Mouse (Mus musculus) lung, postnatal 14 days (tissue): ENCODE results near the gene S1pr5.
"Not testable (repeated sequence)": the region's sequence is repeated elsewhere in the genome, so short reads cannot be mapped to it uniquely, and the experiment has no call there.

Experiments used
- DNase-seq: peaks from one replicate; pipeline ENCODE4 v3.0.0; 2021

S1pr5 gene

DNA sequence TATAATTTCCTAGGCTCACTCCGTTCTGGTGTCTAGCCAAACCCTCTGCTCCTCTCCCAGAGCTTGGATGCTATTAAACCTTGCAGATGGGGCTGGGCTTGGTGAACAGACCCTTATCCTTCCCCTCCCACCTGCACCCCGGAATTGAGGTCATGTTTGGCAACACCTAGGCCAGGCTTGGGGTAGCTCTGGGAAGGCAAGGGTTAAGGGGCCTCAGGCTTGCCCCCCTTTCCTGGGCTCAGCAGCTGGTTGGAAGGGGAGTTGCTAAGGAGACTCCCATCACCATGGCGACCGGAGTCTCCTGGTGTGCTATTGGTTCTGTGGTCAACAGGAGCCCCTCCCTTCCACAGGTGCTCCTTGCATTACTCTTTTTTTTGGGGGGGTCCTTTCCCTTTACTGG lies 50.3 kb downstream of the S1pr5 start:
- DNase-seq: no peak

DNA sequence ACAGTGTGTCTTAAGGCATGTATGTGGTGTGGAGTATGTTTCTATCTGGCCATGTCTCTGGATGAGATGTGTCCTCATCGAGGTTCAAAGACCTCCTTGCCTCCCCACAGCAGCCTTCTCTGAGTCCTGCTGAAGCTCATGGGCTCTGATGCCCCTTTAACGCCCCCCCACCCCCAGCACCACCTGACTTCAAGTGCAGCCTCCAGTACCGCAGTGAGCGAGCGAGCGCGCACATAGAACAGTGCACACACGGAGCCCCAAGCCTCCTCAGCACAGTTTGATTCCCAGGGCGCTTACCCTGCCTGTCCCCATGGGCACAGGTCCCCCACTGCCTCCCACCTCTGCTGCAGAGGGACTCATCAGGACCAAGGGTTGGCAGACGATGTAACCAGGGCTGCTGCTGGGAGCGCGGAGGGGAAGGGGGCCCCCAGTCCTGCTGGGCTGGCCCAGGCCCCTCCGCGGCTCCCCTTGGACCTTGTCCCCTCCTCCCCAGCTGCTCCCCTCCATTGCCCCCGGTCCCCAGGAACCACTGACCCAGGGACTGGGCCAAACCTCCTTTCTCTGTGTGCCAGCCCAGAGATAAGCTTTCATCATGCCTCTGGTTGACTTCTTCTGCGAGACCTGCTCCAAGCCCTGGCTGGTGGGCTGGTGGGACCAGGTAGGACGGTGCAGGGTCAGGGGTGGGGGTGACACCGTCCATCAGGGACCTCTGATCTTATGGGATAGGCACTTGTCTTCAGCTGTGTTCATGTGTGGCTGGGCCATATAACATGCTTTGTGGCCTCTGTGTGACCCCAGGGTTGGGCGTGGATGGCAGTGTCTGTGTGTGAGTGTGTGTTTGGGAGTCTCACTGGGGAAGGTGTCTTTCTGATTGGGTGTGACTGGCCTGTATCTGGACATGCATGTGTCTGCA lies 51.5 kb downstream of the S1pr5 start:
- no peak for DNase-seq

DNA sequence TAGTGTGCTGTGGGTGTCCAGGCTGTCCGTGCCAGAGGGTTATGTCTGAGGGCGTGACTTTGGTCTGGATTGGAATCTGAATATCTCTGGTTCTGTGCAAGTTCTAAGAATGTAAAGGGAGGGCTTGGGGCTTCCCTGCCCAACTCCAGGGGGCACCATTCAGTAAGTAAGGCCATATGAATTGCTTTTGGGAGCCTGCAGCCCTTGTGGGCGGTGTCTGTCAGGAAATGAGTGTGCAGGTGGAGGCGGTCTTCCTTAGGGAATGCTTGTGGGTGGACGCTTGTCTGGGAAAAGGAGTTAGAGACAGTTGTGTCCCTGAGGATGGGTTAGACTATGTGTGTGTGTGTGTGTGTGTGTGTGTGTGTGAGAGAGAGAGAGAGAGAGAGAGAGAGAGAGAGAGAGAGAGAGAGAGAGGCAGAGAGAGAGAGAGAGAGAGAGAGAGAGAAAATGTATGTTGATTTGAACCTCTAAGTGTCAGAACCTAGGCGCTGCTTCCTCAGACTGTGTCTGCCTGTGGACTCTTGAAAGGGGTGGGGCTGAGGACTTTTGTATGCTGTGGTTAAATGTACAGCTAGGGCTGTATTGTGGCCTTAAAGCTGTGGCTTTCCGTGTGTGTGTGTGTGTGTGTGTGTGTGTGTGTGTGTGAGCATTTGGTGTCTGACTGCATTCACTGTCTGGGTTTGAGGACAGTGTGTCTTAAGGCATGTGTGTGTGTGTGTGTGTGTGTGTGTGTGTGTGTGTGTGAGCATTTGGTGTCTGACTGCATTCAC lies 52.3 kb downstream of the S1pr5 start:
- DNase-seq: not testable (repeated sequence)

DNA sequence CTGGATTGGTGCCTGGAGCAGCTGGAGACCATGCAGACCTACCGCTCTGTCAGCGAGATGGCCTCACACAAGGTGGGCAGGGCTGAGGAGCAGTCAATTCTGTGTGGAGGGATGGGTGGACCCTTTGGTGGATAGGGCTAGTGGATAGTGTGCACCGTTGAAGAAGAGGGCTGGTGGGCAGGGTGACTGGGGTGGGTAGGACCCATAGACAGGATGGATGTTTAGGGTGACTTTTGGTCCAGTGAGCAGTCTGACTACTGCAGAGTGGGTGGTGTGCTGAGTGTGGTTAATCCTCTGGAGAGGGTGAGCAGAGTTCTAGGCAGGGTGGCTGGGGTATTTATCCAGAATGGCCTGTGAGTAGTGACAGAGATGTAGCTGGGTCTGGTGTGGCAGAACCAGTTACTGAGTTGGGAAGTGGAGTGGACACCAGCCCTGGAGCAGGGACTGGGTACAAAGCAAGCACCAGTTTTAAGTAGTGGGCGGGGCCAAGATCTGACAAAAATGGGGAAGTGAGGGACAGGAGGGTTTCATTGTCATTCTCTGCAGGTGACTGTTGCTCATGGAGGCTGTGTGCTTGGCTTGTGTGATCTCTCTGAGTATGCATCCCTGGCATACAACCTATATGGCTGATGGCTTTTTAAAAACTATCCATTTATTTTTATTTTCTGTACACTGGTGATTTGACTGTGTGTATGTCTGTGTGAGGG lies 53.3 kb downstream of the S1pr5 start:
- DNase-seq: no peak

DNA sequence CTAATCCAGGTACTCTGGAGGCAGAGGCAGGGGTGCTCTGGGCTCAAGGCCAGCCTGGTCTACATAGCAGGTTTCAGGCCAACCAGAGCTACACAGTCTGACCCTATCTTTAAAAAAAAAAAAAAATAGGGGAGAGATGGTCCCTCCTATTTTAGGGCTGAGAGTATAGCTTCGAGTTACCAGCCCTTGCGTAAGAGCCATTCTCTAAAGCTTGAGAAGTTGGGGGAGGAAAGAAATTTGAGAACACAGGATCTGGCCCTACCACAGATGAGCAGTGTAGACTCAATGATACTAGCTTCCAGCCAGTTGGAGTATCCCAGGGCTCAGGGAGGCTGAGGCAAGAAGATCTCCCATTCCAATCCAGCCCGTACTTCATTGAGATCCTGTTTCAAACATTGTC lies 54.5 kb downstream of the S1pr5 start:
- DNase-seq: no peak
